Mouse (Mus musculus): Measurements from ENCODE around the gene Ptpn23. TPM values are rescaled to one million over a fixed set of nuclear protein-coding genes. Genes with fewer than 3 reads are reported as not detected.

Gene Ptpn23
- total RNA-seq, 4 experiments from 2014 or later, result 64.0 to 83.9 (median 70.9) TPM

Other genes with a start within 250 kb of the Ptpn23 start
- 10 to 100 TPM; 18.1 to 30.7 (median 25.3) TPM for gene Cspg5, start 164.4 kb downstream of the Ptpn23 start, total RNA-seq (2022)
- 10 to 100 TPM; 10.5 to 14.6 (median 12.2) TPM for gene Elp6, start 103.0 kb downstream of the Ptpn23 start, total RNA-seq (2022)
- 100 to 1,000 TPM; 110 to 118 (median 116) TPM for gene Scap, start 74.9 kb downstream of the Ptpn23 start, total RNA-seq (2022)
- not detected for gene Ngp, start 11.5 kb upstream of the Ptpn23 start, total RNA-seq (2022)
- gene Klhl18, start 68.5 kb upstream of the Ptpn23 start, total RNA-seq (2022), result 10 to 100 TPM; 10.8 to 15.1 (median 12.6) TPM
- 1 to 10 TPM; 1.4 to 3.6 (median 1.7) TPM for gene Kif9, start 68.7 kb upstream of the Ptpn23 start, total RNA-seq (2022)
- gene Setd2, start 124.4 kb upstream of the Ptpn23 start, total RNA-seq (2022), result 10 to 100 TPM; 62.3 to 89.1 (median 69.2) TPM
- gene Nradd, start 216.2 kb upstream of the Ptpn23 start, total RNA-seq (2022), result 10 to 100 TPM; 15.5 to 19.1 (median 16.3) TPM
- 10 to 100 TPM in 2 of 4 experiments, 1 to 10 TPM in 2; 7.7 to 18.1 (median 13.1) TPM for gene Nbeal2, start 245.9 kb upstream of the Ptpn23 start, total RNA-seq (2022)
- gene Ccdc12, start 248.3 kb upstream of the Ptpn23 start, total RNA-seq (2022), result 10 to 100 TPM; 62.7 to 77.9 (median 68.5) TPM